Mouse (Mus musculus) cerebellum, postnatal 14 days (tissue): ENCODE data around the gene G6pc.
"Not testable (repeated sequence)": the region's sequence is repeated elsewhere in the genome, so short reads cannot be mapped to it uniquely, and the experiment has no call there.

ENCODE experiments used
- DNase-seq, 2 experiments: peaks; one replicate each; pipeline ENCODE4 v3.0.0; 2021; ENCODE audit warnings: mixed read lengths in 2 of 2

Gene G6pc

GRCm38 (mm10) chr11:101367326-101367935 lies at the start of gene G6pc:
Gene G6pc, plus strand, starts transcription at chr11:101367561.
- DNase-seq: no peak

GRCm38 (mm10) chr11:101323609-101324008 lies 43.8 kb upstream of the G6pc start:
- DNase-seq: peak; percentile 85 to 87

- DNase-seq: no peak
Observed at GRCm38 (mm10) chr11:101324763-101325162, 42.6 kb upstream of the G6pc start, which contains the start of gene Aoc2. Gene Aoc2, plus strand, starts transcription at chr11:101325063.

GRCm38 (mm10) chr11:101325201-101325600 lies 42.2 kb upstream of the G6pc start:
- DNase-seq: not testable (repeated sequence)

GRCm38 (mm10) chr11:101326147-101326546 lies 41.2 kb upstream of the G6pc start:
- DNase-seq: no peak

- no peak for DNase-seq
Observed at GRCm38 (mm10) chr11:101327311-101327710, 40.0 kb upstream of the G6pc start.

- peak in 1 of 2 experiments; percentile 40 for DNase-seq
Observed at GRCm38 (mm10) chr11:101328941-101329635, 38.3 kb upstream of the G6pc start.

- DNase-seq: no peak
Observed at GRCm38 (mm10) chr11:101330371-101330924, 36.9 kb upstream of the G6pc start, which contains the start of gene Aoc3. Gene Aoc3, plus strand, starts transcription at chr11:101330605.

GRCm38 (mm10) chr11:101330961-101331360 lies 36.4 kb upstream of the G6pc start:
- not testable (repeated sequence) for DNase-seq

- DNase-seq: no peak
Observed at GRCm38 (mm10) chr11:101332537-101332936, 34.8 kb upstream of the G6pc start.

GRCm38 (mm10) chr11:101334023-101334422 lies 33.3 kb upstream of the G6pc start:
- no peak for DNase-seq

- DNase-seq: no peak
Observed at GRCm38 (mm10) chr11:101334516-101334915, 32.8 kb upstream of the G6pc start.

GRCm38 (mm10) chr11:101335685-101336084 lies 31.7 kb upstream of the G6pc start:
- no peak for DNase-seq

GRCm38 (mm10) chr11:101338123-101338760 lies 29.1 kb upstream of the G6pc start:
- peak; percentile 59 to 65 for DNase-seq

GRCm38 (mm10) chr11:101347083-101347775 lies 20.1 kb upstream of the G6pc start:
- DNase-seq: no peak

- DNase-seq: no peak
Observed at GRCm38 (mm10) chr11:101348774-101349173, 18.6 kb upstream of the G6pc start.

- DNase-seq: no peak
Observed at GRCm38 (mm10) chr11:101349216-101349615, 18.1 kb upstream of the G6pc start.

GRCm38 (mm10) chr11:101351100-101351720 lies 16.2 kb upstream of the G6pc start:
- DNase-seq: no peak

- no peak for DNase-seq
Observed at GRCm38 (mm10) chr11:101351721-101352111, 15.6 kb upstream of the G6pc start.

- no peak for DNase-seq
Observed at GRCm38 (mm10) chr11:101353436-101353835, 13.9 kb upstream of the G6pc start.

GRCm38 (mm10) chr11:101354438-101355010 lies 12.8 kb upstream of the G6pc start:
- no peak for DNase-seq

GRCm38 (mm10) chr11:101355916-101356315 lies 11.4 kb upstream of the G6pc start:
- no peak for DNase-seq
